Mouse (Mus musculus) forebrain, embryonic 13.5 days (tissue): ENCODE measurements around the gene Phb2. TPM values are rescaled to one million over a fixed set of nuclear protein-coding genes. Genes with fewer than 3 reads are reported as not detected.
A peak's percentile ranks its signal among the peaks of the same experiment; 100 is the strongest.

ENCODE experiments used
- ATAC-seq: fragments of 200-750 bp; cut with Nextera tagmentation; 2 replicates; pipeline ENCODE4 v1.8.0; 2017
- H3K27ac ChIP-seq: fragments of 300-500 bp; sonication (generic); 2 replicates; pipeline ENCODE4 v1.5.1; 2015; ENCODE audit warnings: inconsistent platforms, mild to moderate bottlenecking, moderate library complexity
- H3K27me3 ChIP-seq: fragments of 300-500 bp; sonication (generic); 2 replicates; pipeline ENCODE4 v1.6.1; 2015; ENCODE audit warnings: mild to moderate bottlenecking, inconsistent platforms
- H3K36me3 ChIP-seq: fragments of 300-500 bp; sonication (generic); 2 replicates; pipeline ENCODE4 v1.6.1; 2015; ENCODE audit warnings: mild to moderate bottlenecking, inconsistent platforms; ENCODE audit not compliant: poor library complexity, severe bottlenecking
- H3K4me1 ChIP-seq: fragments of 300-500 bp; sonication (generic); 2 replicates; pipeline ENCODE4 v1.6.1; 2015; ENCODE audit warnings: inconsistent platforms
- H3K4me2 ChIP-seq: fragments of 300-500 bp; sonication (generic); 2 replicates; pipeline ENCODE4 v1.6.1; 2015; ENCODE audit warnings: inconsistent platforms, mild to moderate bottlenecking, moderate library complexity
- H3K4me3 ChIP-seq: fragments of 300-500 bp; sonication (generic); 2 replicates; pipeline ENCODE4 v1.5.1; 2015; ENCODE audit warnings: mild to moderate bottlenecking, inconsistent platforms
- H3K9ac ChIP-seq: fragments of 300-500 bp; sonication (generic); 2 replicates; pipeline ENCODE4 v1.6.1; 2015; ENCODE audit warnings: mild to moderate bottlenecking, inconsistent platforms
- H3K9me3 ChIP-seq: fragments of 300-500 bp; sonication (generic); replicated peaks from 2 replicates; pipeline ENCODE4 v1.6.1; 2016; ENCODE audit warnings: inconsistent platforms
- WGBS: fragments of 180-500 bp; shearing (Covaris S2); methylation state at CpG from one replicate; pipeline ENCODE4 v1.1.7; 2015; 5-methylcytosine and 5-hydroxymethylcytosine counted together
- polyA plus RNA-seq: library from polyadenylated mRNA; unstranded; fragments of >200 nt; fragmentation: Nextera tagmentation; extraction: Ambion mirVana; gene quantifications from 2 replicates; pipeline ENCODE4 v1.2.1, GENCODE M21; 2015

Gene Phb2
- polyA plus RNA-seq = 289 and 292 TPM in 2 replicates

GRCm38 (mm10) chr6:124711824-124712782 is at the start of gene Phb2, which contains the start of gene Emg1:
TSS of gene Phb2 (plus strand) at chr6:124712336.
TSS of gene Emg1 (minus strand) at chr6:124712178.
- ATAC-seq = peak; percentile 97
- H3K27me3 ChIP-seq = no peaks in the 10 kb centered on the region
- peaks cover 37% of the 10 kb centered on the region for H3K4me1 ChIP-seq
- H3K4me2 ChIP-seq = peak within 1 kb of the TSS; percentile 99
- H3K4me3 ChIP-seq = peak within 1 kb of the TSS; percentile 98
- H3K27ac ChIP-seq = peak within 1 kb of the TSS; percentile 78
- no peaks in the 10 kb centered on the region for H3K9me3 ChIP-seq
- peak within 1 kb of the TSS; percentile 94 for H3K9ac ChIP-seq
- H3K36me3 ChIP-seq = peaks cover 56% of the 10 kb centered on the region
- under 1% methylated on average over 75 of the region's 76 CpGs for WGBS

GRCm38 (mm10) chr6:124662477-124663423 is 49.4 kb upstream of the Phb2 start, which contains the start of gene Lpcat3:
TSS of gene Lpcat3 (plus strand) at chr6:124663027.
- peaks cover 5% of the 10 kb centered on the region; the same call in 1 of the 2 replicates for H3K4me1 ChIP-seq
- no peaks in the 10 kb centered on the region for H3K27me3 ChIP-seq
- peak within 1 kb of the TSS; percentile 66 for H3K9ac ChIP-seq
- WGBS = 1% methylated on average over 60 of the region's 87 CpGs
- H3K4me2 ChIP-seq = peak within 1 kb of the TSS; percentile 66
- peak within 1 kb of the TSS; percentile 60 for H3K4me3 ChIP-seq
- peak within 1 kb of the TSS; percentile 44 for H3K27ac ChIP-seq
- H3K9me3 ChIP-seq = no peaks in the 10 kb centered on the region
- H3K36me3 ChIP-seq = no peaks in the 10 kb centered on the region
- peak; percentile 97 for ATAC-seq

DNA sequence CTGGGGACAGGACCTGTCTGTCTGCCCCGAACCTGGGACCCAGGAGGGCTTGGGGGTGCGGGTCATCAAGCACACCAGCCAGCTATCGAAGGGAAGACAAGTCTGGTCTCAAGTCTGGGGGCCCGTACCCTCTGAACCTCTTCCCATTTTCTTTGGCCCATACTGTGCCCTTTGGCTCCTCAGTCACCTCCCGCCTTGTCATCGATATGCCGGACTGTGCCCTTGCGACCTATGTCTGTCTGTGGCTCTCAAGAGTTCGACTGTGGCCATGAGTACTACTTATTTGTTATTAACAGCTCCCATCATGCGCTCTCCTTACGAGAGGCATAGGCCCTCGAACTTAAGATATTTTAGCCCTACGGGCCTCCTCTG is 48.7 kb upstream of the Phb2 start:
- WGBS = 23% methylated on average over 13 of the region's 13 CpGs

DNA sequence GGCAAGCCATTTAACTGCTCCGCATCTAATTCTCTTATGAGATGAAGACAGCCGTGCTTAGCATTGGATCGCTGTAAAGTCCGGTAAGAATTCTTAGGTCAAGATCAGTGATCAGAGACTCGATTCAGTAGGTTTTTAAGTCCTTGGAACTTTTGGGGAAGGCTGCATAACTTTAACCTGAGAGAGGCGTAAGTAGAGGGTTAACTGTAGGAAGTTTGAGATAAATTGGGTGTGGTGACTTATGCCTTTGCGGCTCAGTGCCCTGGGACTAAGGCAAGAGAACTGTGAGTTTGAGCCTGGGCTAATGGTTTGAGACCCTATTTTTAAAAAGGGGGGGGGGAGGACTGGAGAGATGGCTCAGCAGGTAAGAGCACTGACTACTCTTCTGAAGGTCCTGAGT is 47.9 kb upstream of the Phb2 start:
- Histone ChIP-seq H3K4me3 (no peak overlapping the region), H3K36me3 (no peaks in the 10 kb centered on the region), H3K9ac (no peak overlapping the region), H3K27ac (no peak overlapping the region), H3K9me3 (no peaks in the 10 kb centered on the region), H3K4me2 (peak overlapping the region; percentile 12; the same call in 1 of the 2 replicates), H3K4me1 (peaks cover 5% of the 10 kb centered on the region; the same call in 1 of the 2 replicates), H3K27me3 (no peaks in the 10 kb centered on the region)
- 92% methylated on average over 7 of the region's 7 CpGs for WGBS
- no peak for ATAC-seq

More for the DNA sequence above, 48.7 kb upstream of the Phb2 start:
- peak overlapping the region; percentile 66 for H3K9ac ChIP-seq
- 0 out of 2 replicates have a peak overlapping the region, but pooled peaks have one; percentile 44 for H3K27ac ChIP-seq
- no peak for ATAC-seq
- H3K36me3 ChIP-seq = no peaks in the 10 kb centered on the region
- peaks cover 5% of the 10 kb centered on the region; the same call in 1 of the 2 replicates for H3K4me1 ChIP-seq
- H3K9me3 ChIP-seq = no peaks in the 10 kb centered on the region
- H3K27me3 ChIP-seq = no peaks in the 10 kb centered on the region
- H3K4me3 ChIP-seq = peak overlapping the region; percentile 60
- H3K4me2 ChIP-seq = peak overlapping the region; percentile 66

- Histone ChIP-seq H3K27me3 (no peaks in the 10 kb centered on the region), H3K4me1 (peaks cover 5% of the 10 kb centered on the region; the same call in 1 of the 2 replicates), H3K9me3 (no peaks in the 10 kb centered on the region), H3K4me3 (no peak overlapping the region), H3K36me3 (no peaks in the 10 kb centered on the region), H3K9ac (no peak overlapping the region), H3K27ac (no peak overlapping the region), H3K4me2 (no peak overlapping the region)
- WGBS = 92% methylated on average over 10 of the region's 10 CpGs
- no peak for ATAC-seq
Observed at GRCm38 (mm10) chr6:124665011-124665410, 47.1 kb upstream of the Phb2 start.

GRCm38 (mm10) chr6:124669234-124669859 is 42.8 kb upstream of the Phb2 start:
- Histone ChIP-seq H3K36me3 (no peaks in the 10 kb centered on the region), H3K27ac (no peak overlapping the region), H3K9me3 (no peaks in the 10 kb centered on the region), H3K9ac (no peak overlapping the region), H3K4me1 (no peaks in the 10 kb centered on the region), H3K4me2 (no peak overlapping the region), H3K4me3 (no peak overlapping the region), H3K27me3 (no peaks in the 10 kb centered on the region)
- ATAC-seq = no peak
- 93% methylated on average over 11 of the region's 11 CpGs for WGBS

DNA sequence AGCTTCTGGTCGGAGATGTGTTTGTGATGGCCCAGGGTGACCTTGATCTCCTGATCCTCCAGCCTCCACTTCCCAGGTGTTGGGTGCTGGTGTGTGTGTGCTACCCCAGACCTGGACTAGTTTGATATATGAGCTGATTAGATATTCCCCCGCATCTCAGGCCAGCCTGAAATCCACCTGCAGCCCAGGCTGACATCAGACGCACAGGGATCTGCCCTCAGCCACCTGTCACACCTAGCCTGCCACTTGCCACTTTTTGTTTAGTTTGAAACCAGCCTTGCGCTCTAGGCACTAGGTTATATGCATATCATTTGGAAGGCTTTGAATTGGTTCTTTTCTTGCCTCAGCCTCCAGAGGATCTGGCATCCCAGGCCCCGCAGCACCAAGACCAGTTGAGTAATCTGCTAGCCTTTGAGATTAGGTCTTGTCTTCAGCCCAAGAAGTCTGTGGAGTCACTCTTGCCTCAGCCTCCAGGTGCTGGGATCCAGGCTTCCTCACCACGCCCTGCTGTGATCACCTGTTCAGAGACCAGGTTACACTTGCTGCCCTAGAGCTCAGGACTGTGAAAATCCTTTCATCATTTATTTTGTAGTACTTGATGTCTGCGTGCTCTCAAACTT is 41.7 kb upstream of the Phb2 start:
- Histone ChIP-seq H3K4me1 (no peaks in the 10 kb centered on the region), H3K9ac (no peak overlapping the region), H3K27ac (no peak overlapping the region), H3K27me3 (no peaks in the 10 kb centered on the region), H3K4me2 (no peak overlapping the region), H3K36me3 (no peaks in the 10 kb centered on the region), H3K9me3 (no peaks in the 10 kb centered on the region), H3K4me3 (no peak overlapping the region)
- WGBS = 92% methylated on average over 7 of the region's 7 CpGs
- ATAC-seq = no peak

GRCm38 (mm10) chr6:124672100-124672499 is 40.0 kb upstream of the Phb2 start:
- WGBS = 53% methylated on average over 6 of the region's 6 CpGs
- H3K4me2 ChIP-seq = no peak overlapping the region
- no peak overlapping the region for H3K9ac ChIP-seq
- no peaks in the 10 kb centered on the region for H3K36me3 ChIP-seq
- no peaks in the 10 kb centered on the region for H3K27me3 ChIP-seq
- H3K27ac ChIP-seq = no peak overlapping the region
- no peaks in the 10 kb centered on the region for H3K9me3 ChIP-seq
- no peaks in the 10 kb centered on the region for H3K4me1 ChIP-seq
- ATAC-seq = no peak
- H3K4me3 ChIP-seq = no peak overlapping the region

- Histone ChIP-seq H3K9ac (no peak overlapping the region), H3K4me3 (no peak overlapping the region), H3K27me3 (no peaks in the 10 kb centered on the region), H3K4me2 (no peak overlapping the region), H3K36me3 (no peaks in the 10 kb centered on the region), H3K9me3 (no peaks in the 10 kb centered on the region), H3K27ac (no peak overlapping the region), H3K4me1 (no peaks in the 10 kb centered on the region)
- WGBS = 91% methylated on average over 9 of the region's 9 CpGs
- no peak for ATAC-seq
Observed at GRCm38 (mm10) chr6:124673619-124674018, 38.5 kb upstream of the Phb2 start.

DNA sequence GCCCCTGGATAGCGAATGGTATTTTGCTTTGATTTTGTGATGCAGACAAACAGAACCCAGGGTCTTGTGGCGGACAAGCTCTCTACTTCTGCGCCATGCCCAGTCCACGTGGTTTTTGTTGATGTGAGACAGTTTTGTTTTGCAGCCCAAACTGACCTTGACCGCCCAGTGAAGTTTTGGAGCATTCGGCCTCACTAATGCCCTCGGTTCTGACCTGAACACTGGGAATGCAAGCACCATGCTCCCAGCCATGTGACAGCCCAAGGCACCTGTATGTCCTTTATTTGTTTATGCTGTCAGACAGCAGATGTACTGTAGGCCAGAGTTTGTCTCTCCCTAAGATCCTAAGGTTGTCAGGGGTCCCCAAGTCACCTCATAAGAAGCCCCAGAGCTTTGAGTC is 37.5 kb upstream of the Phb2 start:
- Histone ChIP-seq H3K27me3 (no peaks in the 10 kb centered on the region), H3K4me3 (no peak overlapping the region), H3K4me2 (no peak overlapping the region), H3K27ac (no peak overlapping the region), H3K9ac (no peak overlapping the region), H3K4me1 (no peaks in the 10 kb centered on the region), H3K9me3 (no peaks in the 10 kb centered on the region), H3K36me3 (no peaks in the 10 kb centered on the region)
- WGBS = 94% methylated on average over 7 of the region's 7 CpGs
- ATAC-seq = no peak

DNA sequence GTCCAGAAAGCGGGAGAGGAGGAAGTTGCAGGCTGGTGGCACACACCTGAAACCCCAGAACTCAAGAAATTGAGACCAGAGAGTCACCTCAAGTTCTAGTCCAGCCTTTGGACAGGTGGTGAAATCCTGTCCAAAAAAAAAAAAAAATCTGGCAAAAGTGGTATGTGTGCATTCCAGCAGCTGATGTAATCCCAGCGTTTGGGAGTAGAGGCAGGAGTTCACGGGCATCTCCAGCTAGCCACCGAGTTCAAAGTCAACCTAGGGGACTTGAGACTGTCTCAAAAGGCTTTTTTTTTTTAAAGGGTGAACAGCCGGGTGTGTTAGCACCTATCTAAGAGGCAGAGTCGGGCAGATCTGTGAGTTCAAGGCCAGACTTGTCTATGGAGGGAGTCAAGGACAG is 36.0 kb upstream of the Phb2 start:
- 92% methylated on average over 6 of the region's 6 CpGs for WGBS
- H3K9me3 ChIP-seq = no peaks in the 10 kb centered on the region
- ATAC-seq = no peak

More for the DNA sequence above, 36.0 kb upstream of the Phb2 start:
- no peak overlapping the region for H3K4me2 ChIP-seq
- H3K27me3 ChIP-seq = no peaks in the 10 kb centered on the region
- no peaks in the 10 kb centered on the region for H3K36me3 ChIP-seq
- no peak overlapping the region for H3K27ac ChIP-seq
- H3K4me3 ChIP-seq = no peak overlapping the region
- H3K9ac ChIP-seq = no peak overlapping the region
- H3K4me1 ChIP-seq = no peaks in the 10 kb centered on the region
